Mouse (Mus musculus): Measurements from ENCODE around the gene Fam161b.

Fam161b gene

DNA sequence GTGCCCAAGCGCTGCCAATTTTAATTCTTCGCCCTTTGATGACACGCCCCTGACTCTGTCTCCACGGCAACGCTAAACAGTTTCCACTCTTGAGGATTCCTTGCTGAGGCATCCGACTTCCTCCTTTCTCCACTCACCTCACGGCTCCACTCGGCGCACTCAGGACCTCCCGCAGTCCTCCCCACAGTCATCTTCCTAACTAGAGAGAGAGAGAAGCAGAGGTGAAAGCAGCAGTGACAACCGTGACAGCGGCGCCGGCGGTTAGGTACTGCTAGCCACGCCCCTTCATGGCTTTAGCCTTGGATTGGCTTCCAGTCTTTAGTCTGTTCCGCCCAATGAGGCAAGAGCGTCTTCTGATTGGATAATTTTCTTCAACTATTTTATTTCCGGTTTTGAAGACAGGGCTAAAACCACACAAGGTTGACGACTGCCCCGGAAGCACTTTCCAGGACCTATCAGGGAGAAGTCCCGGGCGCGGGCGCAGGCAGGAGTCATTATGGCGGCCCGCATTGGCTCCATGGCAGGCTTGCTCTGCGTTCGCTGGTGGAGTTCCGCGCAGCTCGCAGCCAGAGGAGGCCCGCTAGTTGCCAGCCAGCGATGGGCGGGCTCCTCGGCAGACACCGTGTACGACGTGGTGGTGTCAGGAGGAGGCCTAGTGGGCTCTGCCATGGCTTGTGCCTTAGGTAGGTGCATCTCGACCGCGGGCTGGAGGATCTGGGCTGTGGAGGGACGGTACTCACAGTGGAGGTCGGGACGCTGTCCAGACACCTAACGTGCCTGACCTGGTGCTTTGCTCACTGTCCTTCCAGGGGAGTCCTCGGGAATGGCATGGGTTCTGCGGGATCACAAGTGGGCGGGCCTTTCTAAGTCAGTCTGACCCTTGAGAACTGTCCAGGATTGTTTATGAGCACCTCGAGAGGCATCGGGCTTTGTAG lies at the start of gene Fam161b, which contains the start of gene Coq6:
Gene Fam161b, minus strand, starts transcription at position 279 of the 935 bp plus-strand sequence.
Gene Coq6, plus strand, starts transcription at position 103 of the 935 bp plus-strand sequence.
- DNase-seq (ENCODE audit: low spot score in 2 of 2) = peak; percentile 90 to 97

DNA sequence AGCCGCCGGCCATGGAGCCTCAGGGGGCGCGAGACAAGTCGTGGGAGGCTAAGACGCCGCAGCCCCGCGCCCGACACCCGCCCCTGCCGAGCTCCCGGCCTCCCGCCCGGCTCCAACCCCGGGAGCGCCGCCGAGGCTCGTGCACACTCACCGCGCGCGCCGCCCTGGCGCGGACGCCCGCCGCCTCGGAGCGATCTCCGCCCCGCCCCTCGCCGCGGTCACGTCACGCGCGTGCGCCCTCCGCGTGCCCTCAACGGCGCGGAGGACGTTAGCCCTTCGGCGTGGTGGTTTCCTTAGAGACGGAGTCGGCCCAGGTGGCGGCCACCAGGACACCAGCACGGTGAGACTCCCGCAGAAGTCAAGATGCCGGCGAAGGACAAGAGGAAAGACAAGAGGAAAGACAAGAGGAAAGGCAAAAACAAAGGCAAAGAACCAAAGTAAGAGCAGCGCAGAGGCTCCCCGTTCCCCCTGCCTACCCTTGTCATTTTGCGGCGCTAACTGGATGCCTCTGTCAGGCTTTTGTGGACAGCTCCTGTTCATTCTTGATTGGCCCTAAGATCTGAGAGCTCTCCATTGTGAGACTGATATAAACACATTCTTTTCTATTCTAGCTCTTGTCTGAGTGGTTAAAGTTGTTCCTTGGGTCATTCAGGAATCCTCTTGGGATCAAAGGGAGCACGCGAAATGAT lies 47.3 kb upstream of the Fam161b start, which contains the start of the genes Entpd5 and Bbof1:
Gene Entpd5, minus strand, starts transcription at position 211 of the 689 bp plus-strand sequence.
Gene Bbof1, plus strand, starts transcription at position 253 of the 689 bp plus-strand sequence.
- peak; percentile 90 to 93 for DNase-seq (ENCODE audit: low spot score in 2 of 2)

DNA sequence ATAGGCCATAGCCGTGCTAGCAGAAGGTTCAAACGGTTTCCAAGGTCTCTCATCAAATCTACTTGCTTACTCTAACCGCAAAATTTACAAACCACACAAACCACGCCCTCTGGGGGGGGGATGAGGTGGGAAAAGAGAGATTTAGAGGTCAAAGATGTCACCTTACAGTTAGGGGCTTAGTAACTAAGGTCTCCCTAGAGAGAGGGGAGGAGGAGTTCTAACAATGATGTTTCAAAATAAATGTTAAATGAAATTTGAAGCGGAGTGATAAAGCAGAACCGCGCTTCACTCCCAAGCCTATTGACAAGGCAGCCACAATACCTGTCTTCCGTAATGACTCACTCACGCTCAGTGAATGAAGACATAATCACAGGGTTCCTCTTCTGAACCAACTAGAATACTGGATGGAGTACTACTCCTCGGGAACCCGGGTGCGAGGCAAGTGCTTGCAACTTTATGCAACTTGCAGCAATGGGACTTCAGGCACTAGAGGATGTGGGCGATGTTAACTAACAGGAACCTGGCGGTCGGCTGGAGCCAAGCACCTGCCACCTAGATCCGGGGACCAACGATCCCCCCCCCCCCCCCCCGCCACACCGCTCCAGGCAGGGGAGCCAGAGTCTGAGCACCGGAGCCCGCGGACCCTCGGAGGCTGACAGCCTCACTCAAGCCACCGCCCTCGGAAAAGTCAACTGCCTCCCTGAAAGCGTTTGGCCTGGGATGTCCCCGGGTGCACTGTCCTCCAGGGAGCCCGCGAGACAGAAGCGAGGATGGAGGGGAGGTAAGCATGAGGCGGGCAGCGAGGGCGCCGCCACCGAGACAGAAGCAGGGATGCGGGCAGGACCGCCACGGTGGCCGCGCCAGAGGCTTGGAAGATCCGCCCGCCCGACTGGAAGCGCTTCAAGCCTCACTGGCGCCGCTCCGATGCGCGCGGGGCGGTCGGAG lies 46.5 kb upstream of the Fam161b start:
- DNase-seq (ENCODE audit: low spot score in 2 of 2) = peak; percentile 14 to 38

DNA sequence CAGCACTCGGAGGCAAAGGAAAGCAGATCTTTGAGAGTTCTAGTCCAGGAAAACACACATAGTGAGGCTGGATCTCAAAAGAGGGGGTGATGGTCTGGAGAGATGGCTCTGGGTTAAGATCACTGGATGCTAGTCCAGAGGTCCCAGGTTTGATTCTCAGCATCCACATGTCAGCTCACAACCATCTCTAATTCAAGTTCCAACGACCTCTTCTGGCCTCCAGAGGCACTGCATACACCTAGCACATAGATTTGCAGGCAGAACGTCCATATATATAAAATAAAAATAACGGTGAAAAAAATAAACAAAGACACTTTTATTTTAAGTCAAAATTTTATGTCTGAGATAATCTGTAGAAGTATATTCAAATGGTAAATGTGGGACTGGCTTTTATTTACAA lies 45.6 kb upstream of the Fam161b start:
- no peak for DNase-seq (ENCODE audit: low spot score in 2 of 2)

DNA sequence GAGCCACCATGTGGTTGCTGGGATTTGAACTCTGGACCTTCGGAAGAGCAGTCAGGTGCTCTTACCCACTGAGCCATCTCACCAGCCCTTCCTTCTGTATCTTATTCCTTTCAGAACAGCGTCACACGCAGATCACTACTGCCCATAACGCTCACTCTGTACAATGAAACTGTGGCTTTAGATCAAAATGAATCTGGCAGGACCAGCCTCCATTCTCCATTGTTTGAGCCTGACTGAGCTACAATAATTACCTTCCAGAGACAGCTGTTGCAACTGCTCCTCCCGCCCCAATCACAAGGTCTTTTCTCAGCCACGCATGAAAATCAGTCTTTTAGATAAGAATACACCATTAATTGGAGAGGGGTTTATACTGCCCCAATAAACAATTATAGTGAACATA lies 42.9 kb upstream of the Fam161b start:
- DNase-seq (ENCODE audit: low spot score in 2 of 2) = no peak

DNA sequence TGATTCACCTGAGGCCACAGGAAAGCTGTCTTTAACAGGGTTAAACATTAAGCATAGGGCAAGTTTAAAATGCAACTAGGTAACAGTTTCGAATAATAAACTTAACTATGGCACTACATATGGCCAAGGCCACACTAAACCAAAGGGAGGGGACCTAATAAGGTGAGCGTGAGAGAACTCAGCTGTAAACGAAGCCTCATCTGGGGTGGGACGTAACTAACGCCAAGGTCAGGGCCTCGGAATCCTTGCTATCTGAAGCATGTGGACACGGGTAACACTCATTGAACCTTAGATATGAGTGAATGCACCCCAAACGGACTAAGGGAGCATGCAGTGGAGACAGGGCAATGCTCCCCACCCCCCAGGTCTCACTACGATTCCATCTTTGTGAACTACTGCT lies 41.3 kb upstream of the Fam161b start:
- no peak for DNase-seq (ENCODE audit: low spot score in 2 of 2)

DNA sequence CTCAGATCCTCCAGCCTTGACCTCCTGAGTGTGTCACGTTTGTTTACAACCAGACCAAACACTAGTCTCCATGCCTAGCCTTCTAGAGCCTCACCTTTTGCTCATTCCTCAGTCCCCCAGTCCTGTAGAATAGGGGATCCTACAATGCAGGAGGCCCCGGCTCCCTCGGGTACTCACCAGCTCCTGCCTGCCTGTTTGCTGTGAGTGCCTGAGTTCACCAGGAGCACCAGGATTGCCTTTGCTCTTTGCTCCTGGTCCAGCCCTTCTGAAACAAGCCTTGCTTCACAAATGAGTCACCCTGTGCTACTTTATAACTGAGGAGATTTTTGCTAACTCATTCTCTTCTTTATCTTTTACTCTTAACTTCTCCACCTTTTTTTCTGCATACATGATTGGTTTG lies 39.0 kb upstream of the Fam161b start:
- no peak for DNase-seq (ENCODE audit: low spot score in 2 of 2)

DNA sequence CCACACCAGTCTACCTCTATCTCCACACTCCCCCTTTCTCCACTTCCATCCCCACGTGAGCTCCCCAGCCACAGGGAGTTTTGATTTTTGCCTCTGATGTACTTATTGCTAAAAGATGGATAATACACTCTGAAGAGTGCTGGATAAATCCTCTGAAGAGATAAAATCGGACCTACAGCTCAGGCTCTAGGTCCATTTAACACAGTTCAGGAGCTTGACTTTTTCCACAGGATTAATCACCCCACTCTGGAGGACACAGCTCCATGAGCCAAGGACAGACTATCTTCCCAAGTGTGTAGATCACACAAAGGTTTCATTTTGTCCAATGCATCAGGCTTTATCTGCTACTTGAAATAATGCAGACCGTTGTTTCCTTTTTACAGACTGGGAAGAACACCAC lies 38.4 kb upstream of the Fam161b start:
- no peak for DNase-seq (ENCODE audit: low spot score in 2 of 2)

DNA sequence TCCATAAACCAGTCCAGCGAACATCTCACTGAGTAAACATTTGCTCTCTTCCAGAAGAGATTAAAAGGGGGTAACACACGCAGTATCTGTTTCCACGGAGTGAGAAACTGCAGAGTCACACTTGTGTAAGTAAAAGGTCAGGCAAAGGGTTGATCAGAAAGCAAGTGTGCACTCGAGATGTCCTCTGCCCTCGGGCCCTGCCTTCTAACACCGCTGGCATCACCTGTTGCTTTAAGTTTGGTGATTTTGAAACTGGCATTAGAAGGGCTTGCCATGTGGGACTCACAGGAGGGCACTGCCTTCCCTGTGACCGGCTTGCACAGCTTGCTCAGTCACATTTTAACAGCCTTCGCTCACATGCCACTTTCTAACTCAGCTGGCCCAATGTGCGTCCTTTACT lies 38.0 kb upstream of the Fam161b start:
- DNase-seq (ENCODE audit: low spot score in 2 of 2) = no peak

DNA sequence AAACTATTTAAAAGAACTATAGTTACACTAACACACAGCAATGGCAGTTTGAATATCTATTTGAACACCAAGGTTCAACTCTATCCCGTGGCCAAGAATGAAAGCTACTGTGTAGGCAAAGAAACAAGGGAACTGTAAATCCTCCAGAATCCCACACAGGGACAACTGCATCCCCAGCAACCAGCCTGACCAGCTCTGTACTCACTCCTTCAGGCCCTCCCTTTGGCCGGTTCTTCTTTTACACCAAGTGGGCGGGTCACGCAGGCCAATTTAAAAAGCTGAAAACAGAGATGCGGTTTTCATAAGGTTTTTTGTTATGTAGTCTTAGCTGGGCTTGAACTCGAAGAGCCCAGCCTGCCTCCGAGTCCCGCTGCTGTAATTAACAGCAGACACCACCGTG lies 37.5 kb upstream of the Fam161b start:
- no peak for DNase-seq (ENCODE audit: low spot score in 2 of 2)

DNA sequence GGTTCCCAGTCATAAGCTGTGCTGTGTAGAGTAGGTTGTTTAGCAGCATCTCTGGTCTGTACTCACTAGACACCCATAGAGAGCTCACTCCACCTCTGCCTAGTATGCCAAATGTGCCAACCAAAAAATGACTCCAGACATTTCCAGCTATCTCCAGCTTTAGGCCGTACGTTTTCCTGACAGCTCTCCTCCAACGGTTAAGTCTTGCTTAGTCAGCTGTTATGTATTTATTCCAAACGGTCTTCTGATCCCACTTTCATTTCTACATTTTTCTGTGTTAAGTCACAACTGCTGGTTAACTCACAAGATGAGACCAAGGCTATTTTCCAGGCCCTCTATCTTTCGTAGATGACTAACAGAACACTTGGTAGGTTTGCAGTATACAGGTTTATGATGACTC lies 37.0 kb upstream of the Fam161b start:
- DNase-seq (ENCODE audit: low spot score in 2 of 2) = no peak

DNA sequence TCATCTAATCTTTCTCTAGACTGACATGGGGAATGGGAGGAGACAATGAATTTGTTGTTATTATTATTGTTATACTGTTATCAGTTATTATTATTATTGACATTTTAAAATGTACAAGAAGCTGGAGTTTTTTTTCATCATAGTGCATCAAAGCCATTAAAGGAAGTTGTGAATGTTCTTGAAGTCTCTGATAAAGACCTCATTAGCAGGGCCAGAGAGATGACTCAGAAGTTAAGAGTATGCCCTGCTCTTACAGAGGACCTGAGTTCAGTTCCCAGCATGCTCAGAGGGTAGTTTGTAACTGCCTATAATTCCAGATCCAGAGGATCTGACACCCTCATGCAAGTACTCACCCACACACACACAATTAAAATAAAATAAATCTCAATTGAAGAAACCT lies 36.1 kb upstream of the Fam161b start:
- no peak for DNase-seq (ENCODE audit: low spot score in 2 of 2)

DNA sequence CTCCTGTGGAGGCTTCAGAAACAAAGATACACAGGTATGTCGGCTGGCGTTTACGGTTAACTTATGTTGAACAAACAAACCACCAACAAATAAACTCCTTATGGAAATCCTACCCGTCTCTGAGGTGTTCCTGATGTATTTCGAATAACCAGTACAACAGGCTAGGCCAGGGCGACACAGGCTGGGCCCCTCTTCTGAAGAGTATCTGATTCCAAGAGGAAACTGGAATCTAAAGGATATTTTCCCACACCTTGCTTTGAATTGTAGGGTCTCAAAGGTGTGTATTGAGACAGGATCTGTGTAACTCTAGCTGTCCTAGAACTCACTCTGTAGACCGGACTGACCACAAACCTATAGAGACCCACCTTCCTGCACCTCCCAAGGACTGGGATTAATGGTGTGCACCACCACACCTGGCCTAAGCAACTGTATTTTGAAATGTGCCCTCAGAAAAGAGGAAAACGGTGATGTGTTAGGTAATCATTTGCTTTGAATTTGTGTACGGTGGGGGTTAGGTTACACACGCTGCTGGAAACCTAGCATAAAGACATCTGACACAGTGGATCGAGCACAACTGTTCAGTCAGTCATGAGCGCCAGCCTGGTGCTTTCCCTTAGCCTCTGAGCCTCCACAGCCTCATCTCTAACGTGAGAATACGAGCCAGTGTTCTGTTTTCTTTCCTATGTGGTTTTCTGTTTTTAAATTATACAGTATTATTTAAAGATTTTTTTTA lies 35.5 kb upstream of the Fam161b start:
- no peak for DNase-seq (ENCODE audit: low spot score in 2 of 2)

DNA sequence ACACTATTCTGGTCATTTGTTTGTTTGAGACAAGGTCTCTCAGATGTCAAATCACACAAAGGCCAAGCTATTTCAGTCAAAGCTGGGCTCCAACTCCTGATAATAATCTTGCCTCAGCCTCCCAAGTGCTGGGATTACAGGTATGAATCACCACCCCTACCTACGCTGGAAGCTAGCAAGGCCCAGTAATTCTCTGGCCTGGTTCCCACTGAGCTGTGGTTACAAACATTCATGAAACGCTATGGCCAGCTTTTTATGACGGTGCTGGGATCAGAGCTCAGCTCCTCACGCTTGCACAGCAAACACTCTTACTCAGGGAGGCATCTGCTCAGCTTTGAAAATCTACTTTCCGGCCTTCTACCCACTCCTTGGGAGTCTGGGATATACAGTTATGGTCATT lies 32.2 kb upstream of the Fam161b start:
- DNase-seq (ENCODE audit: low spot score in 2 of 2) = no peak

DNA sequence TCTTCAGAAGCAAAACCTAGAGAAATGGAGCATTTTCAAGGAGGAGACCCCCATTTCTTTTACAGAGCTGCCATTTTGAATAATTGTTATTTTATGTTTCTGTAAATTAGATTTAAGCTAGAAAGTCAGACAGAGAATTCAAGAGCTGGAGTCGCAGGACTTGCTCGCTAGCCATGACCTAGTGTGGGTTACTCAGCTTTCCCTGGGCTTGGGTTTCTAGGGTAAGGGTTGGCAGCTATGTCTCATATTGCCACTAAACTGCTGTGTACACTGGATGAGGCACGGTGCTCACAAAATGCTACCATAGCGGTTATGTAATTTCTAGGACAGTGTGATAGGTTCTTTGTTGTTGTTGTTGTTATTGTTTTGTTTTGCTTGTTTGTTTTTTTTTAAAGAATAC lies 31.0 kb upstream of the Fam161b start:
- DNase-seq (ENCODE audit: low spot score in 2 of 2) = no peak

DNA sequence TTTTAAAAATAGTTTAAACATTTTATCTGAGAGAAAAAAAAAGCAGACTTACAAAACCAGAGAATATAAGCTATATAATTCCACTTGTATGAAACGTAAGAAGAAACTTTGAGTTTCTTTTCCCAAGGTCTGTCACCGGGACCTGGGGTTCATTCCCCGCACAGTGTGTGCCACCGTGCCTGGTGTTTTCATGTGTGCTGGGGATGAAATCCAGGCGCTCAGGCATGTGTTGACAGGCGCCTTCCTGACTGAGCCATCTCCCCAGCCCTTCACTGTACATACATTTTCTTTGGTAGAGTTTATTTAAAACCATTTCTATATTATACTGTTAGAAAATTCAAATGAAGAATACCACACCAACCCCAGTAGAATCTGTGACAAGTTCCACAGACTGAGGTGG lies 28.7 kb upstream of the Fam161b start:
- no peak for DNase-seq (ENCODE audit: low spot score in 2 of 2)

DNA sequence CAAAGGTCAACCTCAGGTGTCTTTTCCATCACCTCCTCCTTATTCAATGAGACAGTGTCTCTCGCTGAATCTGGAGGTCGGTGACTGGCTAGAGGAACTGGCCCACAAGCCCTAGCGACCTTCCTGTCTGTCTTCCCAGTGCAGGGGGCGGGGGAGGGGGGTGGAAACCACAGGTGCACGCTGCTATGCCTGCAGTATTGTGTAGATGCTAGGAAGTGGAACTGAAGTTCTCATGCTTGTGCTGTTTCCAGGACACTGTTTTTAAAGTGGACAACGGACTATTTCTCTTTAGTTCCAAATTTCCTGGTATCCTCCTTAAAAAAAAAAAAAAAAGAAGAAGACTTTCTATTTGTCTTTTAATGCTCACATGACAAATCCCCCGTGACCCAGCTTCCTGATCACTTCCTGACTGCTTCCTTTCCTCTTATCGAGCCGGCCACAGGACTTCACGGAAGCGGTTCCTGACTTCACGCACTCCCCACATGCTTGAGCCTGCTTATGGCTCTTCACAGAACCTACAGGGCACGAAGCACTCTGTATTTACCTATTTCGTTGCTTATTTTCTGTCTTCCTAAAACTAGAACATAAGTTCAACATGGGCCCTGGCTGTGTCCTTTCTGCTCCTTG lies 27.3 kb upstream of the Fam161b start:
- no peak for DNase-seq (ENCODE audit: low spot score in 2 of 2)

DNA sequence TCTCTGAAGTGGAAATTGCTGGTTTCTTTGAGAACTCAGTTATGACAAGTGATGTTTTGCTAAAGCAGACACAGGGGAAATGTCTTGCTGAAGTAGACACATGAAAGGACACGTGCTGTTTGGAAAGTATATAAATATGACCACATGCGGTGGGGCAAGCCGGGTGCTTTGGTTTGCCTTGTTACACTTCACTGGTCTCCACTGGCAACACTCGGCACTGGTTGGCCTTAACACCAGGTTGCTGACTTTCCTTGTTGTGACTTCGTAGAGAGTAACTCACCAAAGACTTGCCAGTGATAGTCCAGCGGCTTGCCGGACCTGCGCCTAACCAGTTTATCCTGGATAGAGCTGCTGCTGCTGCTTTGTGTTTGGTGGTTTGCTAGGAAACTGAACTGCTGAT lies 26.5 kb upstream of the Fam161b start:
- no peak for DNase-seq (ENCODE audit: low spot score in 2 of 2)

DNA sequence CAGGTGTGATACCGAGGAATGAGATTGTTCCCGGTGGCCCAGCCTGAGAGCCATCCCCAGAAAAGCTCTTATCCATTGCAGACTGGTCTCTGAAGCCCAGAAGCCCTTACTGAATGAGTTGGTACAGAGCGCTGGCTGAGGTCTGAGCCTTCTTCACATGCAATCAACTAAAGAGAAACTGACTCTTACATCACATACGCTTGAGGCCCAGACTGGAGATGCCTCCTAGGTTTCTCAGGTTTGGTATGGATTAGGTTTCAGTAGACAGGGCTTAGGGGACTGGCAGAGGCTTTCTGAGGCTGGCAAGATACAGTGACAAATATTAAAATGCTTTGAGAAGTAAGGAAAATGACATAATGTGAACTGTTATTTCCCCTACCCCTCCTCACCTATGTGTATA lies 23.8 kb upstream of the Fam161b start:
- no peak for DNase-seq (ENCODE audit: low spot score in 2 of 2)

DNA sequence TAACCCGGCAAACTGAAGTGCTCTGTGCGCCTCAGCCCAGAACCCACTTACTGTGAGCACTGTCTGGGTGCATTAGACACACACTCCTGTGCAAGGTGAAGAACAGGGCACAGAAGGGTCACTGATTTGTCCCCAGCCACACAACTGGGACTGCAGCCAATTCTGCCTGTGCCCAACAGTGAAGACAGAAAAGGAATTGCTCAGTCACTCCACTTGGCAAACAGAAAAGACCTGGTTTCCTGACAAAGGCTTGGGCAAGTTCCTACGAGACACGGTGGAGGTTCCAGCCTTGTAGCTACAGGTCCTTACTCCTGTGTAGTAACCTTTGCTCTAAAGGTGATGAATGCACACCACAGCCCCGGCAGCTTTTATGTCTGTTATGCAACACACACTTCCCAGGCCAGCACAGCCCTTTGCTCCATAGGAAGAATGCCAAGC lies 23.0 kb upstream of the Fam161b start:
- peak in 1 of 2 experiments; percentile 14 for DNase-seq (ENCODE audit: low spot score in 2 of 2)

All from frontal cortex, postnatal 36 days (tissue).